Mouse (Mus musculus): ENCODE measurements at regions not wholly inside any gene's neighbourhood (a gene's known extent, or its start where the extent isn't known, plus 50 kb on each side); places are given as distances from the start of the nearest gene placed in this dataset.

GRCm38 (mm10) chr4:37445268-37445667 is 493.7 kb upstream of the Lingo2 start:
- no peak overlapping the region for H3K9ac ChIP-seq (replicated peaks)
- H3K27me3 ChIP-seq (ENCODE audit: insufficient read depth, low read length) = no peaks in the 10 kb centered on the region
- H3K4me2 ChIP-seq (ENCODE audit: low read depth, low read length) = no peak overlapping the region
- DNase-seq (no peak), ATAC-seq (no peak)
- H3K36me3 ChIP-seq (replicated peaks; ENCODE audit: insufficient read depth, low read length) = no peaks in the 10 kb centered on the region
- H3K4me1 ChIP-seq (ENCODE audit: insufficient read depth) = no peaks in the 10 kb centered on the region
- H3K27ac ChIP-seq (ENCODE audit: low read depth) = no peak overlapping the region
- H3K9me3 ChIP-seq (ENCODE audit: low read length) = no peaks in the 10 kb centered on the region
- peak; percentile 15; the same call in 1 of the 2 replicates for TF ChIP-seq CTCF (IDR thresholded peaks at IDR 0.05; ENCODE audit: low read depth)
- no peak for TF ChIP-seq EP300 (IDR thresholded peaks at IDR 0.05; ENCODE audit: low read depth)
- H3K4me3 ChIP-seq (ENCODE audit: low read depth, low read length) = no peak overlapping the region
- WGBS (ENCODE audit: insufficient replicate concordance) = 40% methylated on average over 2 of the region's 2 CpGs

- ATAC-seq = no peak
- H3K9me3 ChIP-seq (ENCODE audit: low read length) = no peaks in the 10 kb centered on the region
- H3K27me3 ChIP-seq (ENCODE audit: insufficient read depth, low read length) = no peaks in the 10 kb centered on the region
- no peak overlapping the region for H3K4me3 ChIP-seq (ENCODE audit: low read depth, low read length)
- no peak for DNase-seq
- no peak overlapping the region for H3K27ac ChIP-seq (ENCODE audit: low read depth)
- no peaks in the 10 kb centered on the region for H3K36me3 ChIP-seq (replicated peaks; ENCODE audit: insufficient read depth, low read length)
- no peak for TF ChIP-seq CTCF (IDR thresholded peaks at IDR 0.05; ENCODE audit: low read depth)
- no peak for TF ChIP-seq EP300 (IDR thresholded peaks at IDR 0.05; ENCODE audit: low read depth)
- 32% methylated on average over 2 of the region's 2 CpGs for WGBS (ENCODE audit: insufficient replicate concordance)
- H3K4me1 ChIP-seq (ENCODE audit: insufficient read depth) = no peaks in the 10 kb centered on the region
- H3K9ac ChIP-seq (replicated peaks) = no peak overlapping the region
- H3K4me2 ChIP-seq (ENCODE audit: low read depth, low read length) = no peak overlapping the region
Measured at GRCm38 (mm10) chr4:37412755-37413154, 461.2 kb upstream of the Lingo2 start.

GRCm38 (mm10) chr4:37388118-37388517 is 436.6 kb upstream of the Lingo2 start:
- DNase-seq = no peak
- Histone ChIP-seq H3K4me2 (ENCODE audit: low read depth, low read length) (no peak overlapping the region), H3K9ac (replicated peaks) (no peak overlapping the region), H3K4me3 (ENCODE audit: low read depth, low read length) (no peak overlapping the region), H3K36me3 (replicated peaks; ENCODE audit: insufficient read depth, low read length) (no peaks in the 10 kb centered on the region), H3K27me3 (ENCODE audit: insufficient read depth, low read length) (no peaks in the 10 kb centered on the region), H3K27ac (ENCODE audit: low read depth) (no peak overlapping the region), H3K4me1 (ENCODE audit: insufficient read depth) (no peaks in the 10 kb centered on the region), H3K9me3 (ENCODE audit: low read length) (no peaks in the 10 kb centered on the region)
- no peak for TF ChIP-seq CTCF (IDR thresholded peaks at IDR 0.05; ENCODE audit: low read depth)
- no peak for TF ChIP-seq EP300 (IDR thresholded peaks at IDR 0.05; ENCODE audit: low read depth)
- ATAC-seq = no peak

GRCm38 (mm10) chr4:37386882-37387281 is 435.3 kb upstream of the Lingo2 start:
- DNase-seq (no peak), ATAC-seq (no peak)
- no peak for TF ChIP-seq EP300 (IDR thresholded peaks at IDR 0.05; ENCODE audit: low read depth)
- TF ChIP-seq CTCF (IDR thresholded peaks at IDR 0.05; ENCODE audit: low read depth) = no peak
- H3K9me3 ChIP-seq (ENCODE audit: low read length) = no peaks in the 10 kb centered on the region
- H3K4me1 ChIP-seq (ENCODE audit: insufficient read depth) = no peaks in the 10 kb centered on the region
- H3K4me3 ChIP-seq (ENCODE audit: low read depth, low read length) = no peak overlapping the region
- H3K27ac ChIP-seq (ENCODE audit: low read depth) = no peak overlapping the region
- H3K4me2 ChIP-seq (ENCODE audit: low read depth, low read length) = no peak overlapping the region
- WGBS (ENCODE audit: insufficient replicate concordance) = 27% methylated on average over 1 of the region's 1 CpGs
- no peaks in the 10 kb centered on the region for H3K36me3 ChIP-seq (replicated peaks; ENCODE audit: insufficient read depth, low read length)
- H3K9ac ChIP-seq (replicated peaks) = no peak overlapping the region
- no peaks in the 10 kb centered on the region for H3K27me3 ChIP-seq (ENCODE audit: insufficient read depth, low read length)

GRCm38 (mm10) chr4:37364209-37364608 is 412.7 kb upstream of the Lingo2 start:
- Histone ChIP-seq H3K9me3 (ENCODE audit: low read length) (no peaks in the 10 kb centered on the region), H3K9ac (replicated peaks) (no peak overlapping the region), H3K27ac (ENCODE audit: low read depth) (no peak overlapping the region), H3K4me1 (ENCODE audit: insufficient read depth) (no peaks in the 10 kb centered on the region), H3K4me3 (ENCODE audit: low read depth, low read length) (no peak overlapping the region), H3K4me2 (ENCODE audit: low read depth, low read length) (no peak overlapping the region), H3K27me3 (ENCODE audit: insufficient read depth, low read length) (no peaks in the 10 kb centered on the region), H3K36me3 (replicated peaks; ENCODE audit: insufficient read depth, low read length) (no peaks in the 10 kb centered on the region)
- 58% methylated on average over 3 of the region's 3 CpGs for WGBS (ENCODE audit: insufficient replicate concordance)
- DNase-seq = no peak
- no peak for ATAC-seq
- TF ChIP-seq EP300 (IDR thresholded peaks at IDR 0.05; ENCODE audit: low read depth) (no peak), CTCF (IDR thresholded peaks at IDR 0.05; ENCODE audit: low read depth) (no peak)

GRCm38 (mm10) chr4:37361254-37361653 is 409.7 kb upstream of the Lingo2 start:
- Histone ChIP-seq H3K4me2 (ENCODE audit: low read depth, low read length) (no peak overlapping the region), H3K9me3 (ENCODE audit: low read length) (no peaks in the 10 kb centered on the region), H3K4me1 (ENCODE audit: insufficient read depth) (no peaks in the 10 kb centered on the region), H3K4me3 (ENCODE audit: low read depth, low read length) (no peak overlapping the region), H3K36me3 (replicated peaks; ENCODE audit: insufficient read depth, low read length) (no peaks in the 10 kb centered on the region), H3K27me3 (ENCODE audit: insufficient read depth, low read length) (no peaks in the 10 kb centered on the region), H3K27ac (ENCODE audit: low read depth) (no peak overlapping the region), H3K9ac (replicated peaks) (no peak overlapping the region)
- ATAC-seq (no peak), DNase-seq (no peak)
- TF ChIP-seq CTCF (IDR thresholded peaks at IDR 0.05; ENCODE audit: low read depth) (no peak), EP300 (IDR thresholded peaks at IDR 0.05; ENCODE audit: low read depth) (no peak)
- 80% methylated on average over 5 of the region's 5 CpGs for WGBS (ENCODE audit: insufficient replicate concordance)

- no peak for DNase-seq
- Histone ChIP-seq H3K27me3 (ENCODE audit: insufficient read depth, low read length) (no peaks in the 10 kb centered on the region), H3K9ac (replicated peaks) (no peak overlapping the region), H3K4me1 (ENCODE audit: insufficient read depth) (no peaks in the 10 kb centered on the region), H3K4me2 (ENCODE audit: low read depth, low read length) (no peak overlapping the region), H3K4me3 (ENCODE audit: low read depth, low read length) (no peak overlapping the region), H3K36me3 (replicated peaks; ENCODE audit: insufficient read depth, low read length) (no peaks in the 10 kb centered on the region), H3K27ac (ENCODE audit: low read depth) (no peak overlapping the region), H3K9me3 (ENCODE audit: low read length) (no peaks in the 10 kb centered on the region)
- ATAC-seq = no peak
- TF ChIP-seq EP300 (IDR thresholded peaks at IDR 0.05; ENCODE audit: low read depth) = no peak
- TF ChIP-seq CTCF (IDR thresholded peaks at IDR 0.05; ENCODE audit: low read depth) = no peak
Measured at GRCm38 (mm10) chr4:37338376-37338775, 386.8 kb upstream of the Lingo2 start.

Measured in liver, postnatal 0 days (tissue).